Mouse (Mus musculus) forebrain, embryonic 15.5 days (tissue): ENCODE measurements around the gene Pfdn6. TPM values are rescaled to one million over a fixed set of nuclear protein-coding genes. Genes with fewer than 3 reads are reported as not detected.

ENCODE experiments used
- ATAC-seq: fragments of 200-750 bp; cut with Nextera tagmentation; replicated peaks from 2 replicates; pipeline ENCODE4 v1.8.0; 2017; ENCODE audit warnings: mild to moderate bottlenecking, moderate TSS enrichment, moderate library complexity
- H3K27ac ChIP-seq: fragments of 300-500 bp; sonication (generic); replicated peaks from 2 replicates; pipeline ENCODE4 v1.5.1; 2015; ENCODE audit warnings: mild to moderate bottlenecking, inconsistent platforms
- H3K27me3 ChIP-seq: fragments of 300-500 bp; sonication (generic); 2 replicates; pipeline ENCODE4 v1.6.1; 2015; ENCODE audit warnings: inconsistent platforms
- H3K36me3 ChIP-seq: fragments of 300-500 bp; sonication (generic); 2 replicates; pipeline ENCODE4 v1.6.1; 2015; ENCODE audit warnings: mild to moderate bottlenecking, inconsistent platforms
- H3K4me1 ChIP-seq: fragments of 300-500 bp; sonication (generic); 2 replicates; pipeline ENCODE4 v1.6.1; 2015; ENCODE audit warnings: inconsistent platforms
- H3K4me2 ChIP-seq: fragments of 300-500 bp; sonication (generic); replicated peaks from 2 replicates; pipeline ENCODE4 v1.6.1; 2015; ENCODE audit warnings: mild to moderate bottlenecking, inconsistent platforms
- H3K4me3 ChIP-seq: fragments of 300-500 bp; sonication (generic); 2 replicates; pipeline ENCODE4 v1.5.1; 2015; ENCODE audit warnings: mild to moderate bottlenecking, inconsistent platforms
- H3K9ac ChIP-seq: fragments of 300-500 bp; sonication (generic); replicated peaks from 2 replicates; pipeline ENCODE4 v1.6.1; 2015; ENCODE audit warnings: mild to moderate bottlenecking, inconsistent platforms
- H3K9me3 ChIP-seq: fragments of 300-500 bp; sonication (generic); 2 replicates; pipeline ENCODE4 v1.6.1; 2016; ENCODE audit warnings: inconsistent platforms
- WGBS: fragments of 180-500 bp; shearing (Covaris S2); methylation state at CpG from one replicate; pipeline ENCODE4 v1.1.7; 2015; ENCODE audit warnings: mixed read lengths; 5-methylcytosine and 5-hydroxymethylcytosine counted together
- polyA plus RNA-seq: library from polyadenylated mRNA; unstranded; fragments of >200 nt; fragmentation: Nextera tagmentation; extraction: Ambion mirVana; gene quantifications from 2 replicates; pipeline ENCODE4 v1.2.1, GENCODE M21; 2015

The Pfdn6 gene
- polyA plus RNA-seq, 1 experiment from 2014 or later = 198 TPM

- peak overlapping the region; percentile 95 for H3K4me2 ChIP-seq
- H3K27ac ChIP-seq = 0 out of 2 replicates have a peak overlapping the region, but pooled peaks have one; percentile 56
- no peak; the same call in 1 of the 2 replicates for ATAC-seq
- 3% methylated on average over 26 of the region's 26 CpGs for WGBS
- H3K9ac ChIP-seq = peak overlapping the region; percentile 79
- H3K36me3 ChIP-seq = peaks cover 45% of the 10 kb centered on the region
- peaks cover 26% of the 10 kb centered on the region for H3K4me1 ChIP-seq
- no peaks in the 10 kb centered on the region for H3K9me3 ChIP-seq
- no peaks in the 10 kb centered on the region for H3K27me3 ChIP-seq
- peak overlapping the region; percentile 77 for H3K4me3 ChIP-seq
Observed at GRCm38 (mm10) chr17:33940981-33941380, 838 bp upstream of the Pfdn6 start.

GRCm38 (mm10) chr17:33938783-33939182 is 1.4 kb downstream of the Pfdn6 start:
- Histone ChIP-seq H3K4me2 (peak overlapping the region; percentile 95), H3K27ac (no peak overlapping the region), H3K4me3 (peak overlapping the region; percentile 77), H3K4me1 (peaks cover 26% of the 10 kb centered on the region), H3K9me3 (no peaks in the 10 kb centered on the region), H3K36me3 (peaks cover 33% of the 10 kb centered on the region; the same call in 1 of the 2 replicates), H3K9ac (no peak overlapping the region), H3K27me3 (no peaks in the 10 kb centered on the region)
- no peak for ATAC-seq
- WGBS = 81% methylated on average over 11 of the region's 11 CpGs

- H3K27me3 ChIP-seq = no peaks in the 10 kb centered on the region
- H3K27ac ChIP-seq = no peak overlapping the region
- no peak overlapping the region for H3K4me3 ChIP-seq
- WGBS = 80% methylated on average over 15 of the region's 15 CpGs
- no peaks in the 10 kb centered on the region for H3K9me3 ChIP-seq
- H3K4me1 ChIP-seq = peaks cover 23% of the 10 kb centered on the region
- peaks cover 26% of the 10 kb centered on the region for H3K36me3 ChIP-seq
- H3K9ac ChIP-seq = no peak overlapping the region
- no peak for ATAC-seq
- H3K4me2 ChIP-seq = no peak overlapping the region
Observed at GRCm38 (mm10) chr17:33936993-33937392, 3.1 kb downstream of the Pfdn6 start.

GRCm38 (mm10) chr17:33935422-33936055 is 4.6 kb downstream of the Pfdn6 start:
- Histone ChIP-seq H3K9me3 (no peaks in the 10 kb centered on the region), H3K4me1 (peaks cover 22% of the 10 kb centered on the region), H3K27me3 (no peaks in the 10 kb centered on the region), H3K36me3 (peaks cover 26% of the 10 kb centered on the region), H3K4me3 (no peak overlapping the region), H3K27ac (no peak overlapping the region), H3K4me2 (no peak overlapping the region), H3K9ac (no peak overlapping the region)
- WGBS = 88% methylated on average over 21 of the region's 21 CpGs
- ATAC-seq = no peak

DNA sequence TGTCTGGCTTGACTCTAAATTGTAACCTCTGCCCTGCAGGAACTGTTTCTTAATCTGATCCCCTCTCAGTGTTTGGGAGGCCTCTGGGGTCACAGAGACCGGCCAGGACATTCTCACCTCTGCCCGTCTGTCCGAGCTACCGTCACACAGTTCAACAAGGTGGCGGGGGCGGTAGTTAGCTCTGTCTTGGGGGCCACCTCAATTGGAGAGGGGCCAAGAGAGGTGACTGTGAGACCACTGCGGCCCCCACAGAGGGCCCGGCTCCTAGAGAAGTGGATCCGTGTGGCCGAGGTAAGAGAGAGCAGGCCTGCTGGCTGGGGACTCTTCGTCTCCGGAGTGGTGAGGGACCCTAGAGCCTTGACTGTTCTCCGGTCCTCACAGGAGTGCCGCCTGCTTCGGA is 7.2 kb downstream of the Pfdn6 start:
- H3K9me3 ChIP-seq = no peaks in the 10 kb centered on the region
- peaks cover 18% of the 10 kb centered on the region for H3K36me3 ChIP-seq
- 94% methylated on average over 15 of the region's 15 CpGs for WGBS
- peaks cover 23% of the 10 kb centered on the region for H3K4me1 ChIP-seq
- no peaks in the 10 kb centered on the region for H3K27me3 ChIP-seq
- H3K4me2 ChIP-seq = no peak overlapping the region
- no peak overlapping the region for H3K27ac ChIP-seq
- H3K4me3 ChIP-seq = no peak overlapping the region
- H3K9ac ChIP-seq = no peak overlapping the region
- no peak for ATAC-seq

- ATAC-seq = no peak
- Histone ChIP-seq H3K36me3 (peaks cover 15% of the 10 kb centered on the region), H3K4me2 (no peak overlapping the region), H3K27ac (no peak overlapping the region), H3K27me3 (no peaks in the 10 kb centered on the region), H3K9ac (no peak overlapping the region), H3K4me3 (no peak overlapping the region), H3K9me3 (no peaks in the 10 kb centered on the region), H3K4me1 (peaks cover 26% of the 10 kb centered on the region)
- 92% methylated on average over 14 of the region's 14 CpGs for WGBS
Observed at GRCm38 (mm10) chr17:33932448-33932847, 7.7 kb downstream of the Pfdn6 start.

DNA sequence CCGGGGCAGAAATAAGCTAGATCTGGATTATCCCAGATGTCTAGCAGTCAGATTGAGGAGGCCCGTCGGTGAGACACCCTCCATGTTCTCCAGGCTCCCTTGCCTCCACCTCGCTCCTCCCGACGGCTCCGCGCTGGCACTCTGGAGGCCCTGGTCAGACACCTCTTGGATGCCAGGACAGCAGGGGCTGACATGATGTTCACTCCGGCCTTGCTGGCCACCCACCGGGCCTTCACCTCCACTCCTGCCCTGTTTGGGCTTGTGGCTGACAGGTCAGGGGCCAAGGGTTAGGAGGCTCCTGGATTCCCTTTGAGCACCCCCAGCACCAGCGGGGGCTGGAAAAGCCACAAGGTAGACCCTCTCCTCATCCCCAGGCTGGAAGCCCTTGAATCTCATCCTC is 8.2 kb downstream of the Pfdn6 start:
- peaks cover 10% of the 10 kb centered on the region for H3K36me3 ChIP-seq
- no peaks in the 10 kb centered on the region for H3K9me3 ChIP-seq
- H3K4me2 ChIP-seq = no peak overlapping the region
- ATAC-seq = no peak
- WGBS = 88% methylated on average over 11 of the region's 11 CpGs
- H3K4me3 ChIP-seq = no peak overlapping the region
- no peaks in the 10 kb centered on the region for H3K27me3 ChIP-seq
- H3K4me1 ChIP-seq = peaks cover 26% of the 10 kb centered on the region
- no peak overlapping the region for H3K27ac ChIP-seq
- no peak overlapping the region for H3K9ac ChIP-seq

GRCm38 (mm10) chr17:33931159-33931866 is 8.8 kb downstream of the Pfdn6 start:
- no peak for ATAC-seq
- Histone ChIP-seq H3K36me3 (peaks cover 10% of the 10 kb centered on the region), H3K4me2 (peak overlapping the region; percentile 99), H3K4me1 (peaks cover 26% of the 10 kb centered on the region), H3K27ac (no peak overlapping the region), H3K9ac (peak overlapping the region; percentile 88), H3K27me3 (no peaks in the 10 kb centered on the region), H3K4me3 (peak overlapping the region; percentile 82), H3K9me3 (no peaks in the 10 kb centered on the region)
- 34% methylated on average over 18 of the region's 18 CpGs for whole genome bisulfite sequencing

DNA sequence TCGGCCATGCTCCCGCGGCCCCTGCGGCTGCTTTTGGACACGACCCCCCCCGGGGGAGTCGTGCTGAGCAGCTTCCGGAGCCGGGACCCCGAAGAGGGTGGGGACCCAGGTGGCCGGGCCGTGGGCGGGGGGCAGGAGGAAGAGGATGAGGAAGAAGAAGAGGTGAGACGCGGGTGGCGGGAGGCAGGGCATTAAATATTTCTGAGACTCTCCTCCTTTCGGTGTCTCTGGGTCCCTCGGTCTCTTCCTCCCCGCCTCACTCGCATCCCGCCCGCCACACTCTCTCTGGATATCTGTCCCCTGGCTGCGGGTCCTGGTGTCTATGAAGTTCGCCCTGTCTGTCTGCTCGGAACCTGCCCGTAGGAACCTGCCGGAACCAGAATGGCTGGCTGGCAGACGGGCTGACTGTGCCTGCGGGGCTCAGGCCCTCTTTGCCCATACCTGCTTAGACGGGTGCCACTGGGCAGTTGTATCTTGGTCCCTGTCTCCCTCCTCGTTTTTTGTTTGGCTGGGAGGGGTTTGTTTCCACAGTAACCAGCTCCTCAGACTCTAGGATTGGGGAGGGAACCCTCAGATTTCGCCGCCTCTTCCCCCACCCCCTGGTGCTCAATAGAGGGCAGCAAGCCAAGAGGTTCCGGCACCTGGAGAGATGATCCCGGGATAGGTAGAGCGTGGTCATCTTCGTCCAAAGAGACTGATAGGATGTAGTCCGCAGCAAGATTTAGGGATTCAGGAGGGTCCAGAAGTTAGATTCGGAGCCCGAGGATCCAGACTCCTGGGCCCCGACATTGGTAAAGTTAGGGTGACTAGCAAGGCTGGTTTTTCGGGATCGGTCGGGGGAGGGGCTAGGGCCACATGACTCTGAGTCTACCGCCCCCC is 9.6 kb downstream of the Pfdn6 start:
- Histone ChIP-seq H3K27me3 (no peaks in the 10 kb centered on the region), H3K9ac (peak overlapping the region; percentile 88), H3K4me2 (peak overlapping the region; percentile 99), H3K9me3 (no peaks in the 10 kb centered on the region), H3K4me1 (peaks cover 26% of the 10 kb centered on the region), H3K36me3 (peaks cover 4% of the 10 kb centered on the region), H3K4me3 (peak overlapping the region; percentile 82), H3K27ac (peak overlapping the region; percentile 96)
- WGBS = under 1% methylated on average over 45 of the region's 45 CpGs
- peak; percentile 7; the same call in 1 of the 2 replicates for ATAC-seq

GRCm38 (mm10) chr17:33929371-33930279 is 10.5 kb downstream of the Pfdn6 start, which contains the start of gene Rgl2:
Gene Rgl2 (plus strand): TSS chr17:33929543.
- H3K27ac ChIP-seq = peak within 1 kb of the TSS; percentile 96
- peak within 1 kb of the TSS; percentile 99 for H3K4me2 ChIP-seq
- peak; percentile 90 for ATAC-seq
- H3K27me3 ChIP-seq = no peaks in the 10 kb centered on the region
- peaks cover 2% of the 10 kb centered on the region; the same call in 1 of the 2 replicates for H3K36me3 ChIP-seq
- WGBS = under 1% methylated on average over 78 of the region's 80 CpGs
- H3K4me3 ChIP-seq = peak within 1 kb of the TSS; percentile 82
- peaks cover 26% of the 10 kb centered on the region for H3K4me1 ChIP-seq
- H3K9ac ChIP-seq = peak within 1 kb of the TSS; percentile 88
- no peaks in the 10 kb centered on the region for H3K9me3 ChIP-seq
